Mouse (Mus musculus): Measurements from ENCODE around the gene Gm38431. TPM values are rescaled to one million over a fixed set of nuclear protein-coding genes. Genes with fewer than 3 reads are reported as not detected.

Gm38431 gene
- polyA plus RNA-seq, 1 experiment from 2014 or later: 2.0 TPM

- Histone ChIP-seq H3K4me2 (replicated peaks; ENCODE audit: low read depth, low read length) (no peak overlapping the region), H3K36me3 (ENCODE audit: control insufficient read depth, insufficient read depth, low read length) (no peaks in the 10 kb centered on the region), H3K4me3 (ENCODE audit: low read depth, low read length) (no peak overlapping the region), H3K27me3 (ENCODE audit: control insufficient read depth, insufficient read depth, low read length) (peaks cover 22% of the 10 kb centered on the region), H3K27ac (ENCODE audit: low read depth, low read length) (no peak overlapping the region), H3K4me1 (replicated peaks; ENCODE audit: control insufficient read depth, insufficient read depth, low read length) (peaks cover 2% of the 10 kb centered on the region; the same call in 1 of the 2 replicates), H3K9me3 (ENCODE audit: control insufficient read depth, low read length) (no peaks in the 10 kb centered on the region), H3K9ac (ENCODE audit: low read depth, low read length) (no peak overlapping the region)
- ATAC-seq (ENCODE audit: low FRiP score) (no peak), DNase-seq (ENCODE audit: low spot score) (no peak)
- 72% methylated on average over 19 of the region's 19 CpGs for WGBS
Observed at GRCm38 (mm10) chr9:21025258-21025810, 66.5 kb downstream of the Gm38431 start.

DNA sequence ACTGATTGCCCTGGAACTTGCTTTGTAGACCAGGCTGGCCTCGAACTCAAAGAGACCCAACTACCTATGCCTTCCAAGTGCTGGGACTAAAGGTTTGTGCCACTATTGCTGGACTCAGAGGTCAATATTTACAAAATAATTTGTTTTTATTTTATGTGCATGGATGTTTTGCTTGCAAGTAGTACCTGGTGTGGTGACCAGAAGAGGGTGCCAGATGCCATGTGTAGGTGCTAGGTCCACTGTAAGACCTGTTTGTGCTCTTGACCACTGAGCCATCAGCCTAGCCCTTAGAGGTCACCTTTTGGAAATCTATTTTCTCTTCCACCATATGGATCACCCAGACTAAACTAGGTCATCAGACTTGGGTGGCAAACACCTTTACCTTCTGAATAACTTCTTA is 69.1 kb downstream of the Gm38431 start:
- DNase-seq (ENCODE audit: low spot score): no peak
- Histone ChIP-seq H3K4me1 (replicated peaks; ENCODE audit: control insufficient read depth, insufficient read depth, low read length) (no peaks in the 10 kb centered on the region), H3K9ac (ENCODE audit: low read depth, low read length) (no peak overlapping the region)

GRCm38 (mm10) chr9:21022288-21022687 is 69.5 kb downstream of the Gm38431 start:
- Histone ChIP-seq H3K4me1 (replicated peaks; ENCODE audit: control insufficient read depth, insufficient read depth, low read length) (no peaks in the 10 kb centered on the region), H3K4me2 (replicated peaks; ENCODE audit: low read depth, low read length) (no peak overlapping the region), H3K9me3 (ENCODE audit: control insufficient read depth, low read length) (no peaks in the 10 kb centered on the region), H3K9ac (ENCODE audit: low read depth, low read length) (no peak overlapping the region), H3K27ac (ENCODE audit: low read depth, low read length) (no peak overlapping the region), H3K4me3 (ENCODE audit: low read depth, low read length) (no peak overlapping the region), H3K36me3 (ENCODE audit: control insufficient read depth, insufficient read depth, low read length) (no peaks in the 10 kb centered on the region), H3K27me3 (ENCODE audit: control insufficient read depth, insufficient read depth, low read length) (peaks cover 9% of the 10 kb centered on the region)
- 68% methylated on average over 6 of the region's 6 CpGs for WGBS
- ATAC-seq (ENCODE audit: low FRiP score) (no peak), DNase-seq (ENCODE audit: low spot score) (no peak)

More for the DNA sequence above, 69.1 kb downstream of the Gm38431 start:
- Histone ChIP-seq H3K4me3 (ENCODE audit: low read depth, low read length) (no peak overlapping the region), H3K9me3 (ENCODE audit: control insufficient read depth, low read length) (no peaks in the 10 kb centered on the region), H3K27ac (ENCODE audit: low read depth, low read length) (no peak overlapping the region), H3K27me3 (ENCODE audit: control insufficient read depth, insufficient read depth, low read length) (peaks cover 5% of the 10 kb centered on the region), H3K36me3 (ENCODE audit: control insufficient read depth, insufficient read depth, low read length) (no peaks in the 10 kb centered on the region), H3K4me2 (replicated peaks; ENCODE audit: low read depth, low read length) (no peak overlapping the region)
- ATAC-seq (ENCODE audit: low FRiP score): no peak
- WGBS: 88% methylated on average over 1 of the region's 1 CpGs

DNA sequence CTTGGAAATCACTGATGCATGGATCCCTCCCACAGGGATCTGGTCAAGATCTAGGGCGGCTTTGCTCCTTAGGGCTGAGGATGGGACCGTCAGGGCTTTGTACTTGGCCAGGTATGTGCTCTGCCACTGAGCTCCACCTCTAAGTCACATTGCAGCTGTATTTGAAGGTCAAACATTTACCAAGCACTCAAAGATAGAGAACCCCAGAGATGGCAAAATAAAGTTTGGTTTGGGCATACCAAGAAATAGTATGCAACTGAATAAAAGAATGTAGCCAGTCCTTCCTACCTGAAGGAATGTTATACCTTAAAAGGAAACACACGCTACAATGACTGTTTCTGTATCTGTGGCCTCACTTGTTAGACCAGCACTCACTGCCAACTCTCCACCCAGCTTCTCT is 70.4 kb downstream of the Gm38431 start:
- WGBS: 76% methylated on average over 3 of the region's 3 CpGs

GRCm38 (mm10) chr9:21018600-21018999 is 73.2 kb downstream of the Gm38431 start:
- H3K4me1 ChIP-seq (replicated peaks; ENCODE audit: control insufficient read depth, insufficient read depth, low read length): no peaks in the 10 kb centered on the region
- no peak overlapping the region for H3K27ac ChIP-seq (ENCODE audit: low read depth, low read length)
- no peak overlapping the region for H3K4me2 ChIP-seq (replicated peaks; ENCODE audit: low read depth, low read length)
- whole genome bisulfite sequencing: 64% methylated on average over 2 of the region's 2 CpGs
- no peak for DNase-seq (ENCODE audit: low spot score)
- no peak for ATAC-seq (ENCODE audit: low FRiP score)
- H3K36me3 ChIP-seq (ENCODE audit: control insufficient read depth, insufficient read depth, low read length): no peaks in the 10 kb centered on the region
- peaks cover 36% of the 10 kb centered on the region for H3K27me3 ChIP-seq (ENCODE audit: control insufficient read depth, insufficient read depth, low read length)
- no peak overlapping the region for H3K9ac ChIP-seq (ENCODE audit: low read depth, low read length)
- no peaks in the 10 kb centered on the region for H3K9me3 ChIP-seq (ENCODE audit: control insufficient read depth, low read length)
- no peak overlapping the region for H3K4me3 ChIP-seq (ENCODE audit: low read depth, low read length)

More for the DNA sequence above, 70.4 kb downstream of the Gm38431 start:
- no peak overlapping the region for H3K27ac ChIP-seq (ENCODE audit: low read depth, low read length)
- no peaks in the 10 kb centered on the region for H3K4me1 ChIP-seq (replicated peaks; ENCODE audit: control insufficient read depth, insufficient read depth, low read length)
- peaks cover 15% of the 10 kb centered on the region for H3K27me3 ChIP-seq (ENCODE audit: control insufficient read depth, insufficient read depth, low read length)
- ATAC-seq (ENCODE audit: low FRiP score): no peak
- H3K4me3 ChIP-seq (ENCODE audit: low read depth, low read length): no peak overlapping the region
- no peak overlapping the region for H3K9ac ChIP-seq (ENCODE audit: low read depth, low read length)
- no peak overlapping the region for H3K4me2 ChIP-seq (replicated peaks; ENCODE audit: low read depth, low read length)
- no peaks in the 10 kb centered on the region for H3K36me3 ChIP-seq (ENCODE audit: control insufficient read depth, insufficient read depth, low read length)
- DNase-seq (ENCODE audit: low spot score): no peak
- H3K9me3 ChIP-seq (ENCODE audit: control insufficient read depth, low read length): no peaks in the 10 kb centered on the region

MicroRNA genes within 50 kb of the gene (microRNA counts, 519-probe panel; counts per million panel counts)
- microRNA mmu-miR-1900: not detected

Other genes starting within 250 kb of the Gm38431 start
- 0.59 and 0.97 TPM in 2 replicates for gene A230050P20Rik, start 223.4 kb downstream of the Gm38431 start, polyA plus RNA-seq (2014; fragmentation: Nextera tagmentation; extraction: Ambion mirVana)
- gene Angptl6, start 212.3 kb downstream of the Gm38431 start, polyA plus RNA-seq (2014; fragmentation: Nextera tagmentation; extraction: Ambion mirVana): 4.3 and 4.9 TPM in 2 replicates
- gene Ppan, start 203.8 kb downstream of the Gm38431 start, polyA plus RNA-seq (2014; fragmentation: Nextera tagmentation; extraction: Ambion mirVana): 55.9 and 57.8 TPM in 2 replicates
- gene Eif3g, start 193.4 kb downstream of the Gm38431 start, polyA plus RNA-seq (2014; fragmentation: Nextera tagmentation; extraction: Ambion mirVana): 342 and 364 TPM in 2 replicates
- gene Dnmt1, start 132.1 kb downstream of the Gm38431 start, polyA plus RNA-seq (2014; fragmentation: Nextera tagmentation; extraction: Ambion mirVana): 65.6 and 82.9 TPM in 2 replicates
- gene S1pr2, start 115.2 kb downstream of the Gm38431 start, polyA plus RNA-seq (2014; fragmentation: Nextera tagmentation; extraction: Ambion mirVana): 23.4 TPM in 2 replicates
- 120 and 132 TPM in 2 replicates for gene Mrpl4, start 89.3 kb downstream of the Gm38431 start, polyA plus RNA-seq (2014; fragmentation: Nextera tagmentation; extraction: Ambion mirVana)
- gene Icam1, start 76.0 kb downstream of the Gm38431 start, polyA plus RNA-seq (2014; fragmentation: Nextera tagmentation; extraction: Ambion mirVana): 4.3 and 4.5 TPM in 2 replicates
- 5.4 and 5.7 TPM in 2 replicates for gene Icam4, start 62.6 kb downstream of the Gm38431 start, polyA plus RNA-seq (2014; fragmentation: Nextera tagmentation; extraction: Ambion mirVana)
- gene Icam5, start 59.9 kb downstream of the Gm38431 start, polyA plus RNA-seq (2014; fragmentation: Nextera tagmentation; extraction: Ambion mirVana): 0.24 TPM in 1 of 2 replicates, not detected in the other
- 0.45 and 2.7 TPM in 2 replicates for gene Zglp1, start 24.9 kb downstream of the Gm38431 start, polyA plus RNA-seq (2014; fragmentation: Nextera tagmentation; extraction: Ambion mirVana)
- gene Gm49373, start 18.9 kb downstream of the Gm38431 start, polyA plus RNA-seq (2014; fragmentation: Nextera tagmentation; extraction: Ambion mirVana): 0.40 and 1.0 TPM in 2 replicates
- 46.1 and 53.2 TPM in 2 replicates for gene Fdx1l, start 18.4 kb downstream of the Gm38431 start, polyA plus RNA-seq (2014; fragmentation: Nextera tagmentation; extraction: Ambion mirVana)
- gene Raver1, start within 50 bp of the Gm38431 start, polyA plus RNA-seq (2014; fragmentation: Nextera tagmentation; extraction: Ambion mirVana): 60.2 and 60.7 TPM in 2 replicates
- gene Tyk2, start 39.2 kb upstream of the Gm38431 start, polyA plus RNA-seq (2014; fragmentation: Nextera tagmentation; extraction: Ambion mirVana): 6.9 and 8.0 TPM in 2 replicates
- 306 and 307 TPM in 2 replicates for gene Cdc37, start 58.0 kb upstream of the Gm38431 start, polyA plus RNA-seq (2014; fragmentation: Nextera tagmentation; extraction: Ambion mirVana)
- gene Pde4a, start 73.7 kb upstream of the Gm38431 start, polyA plus RNA-seq (2014; fragmentation: Nextera tagmentation; extraction: Ambion mirVana): 5.2 and 5.7 TPM in 2 replicates
- 23.6 and 23.7 TPM in 2 replicates for gene Keap1, start 147.4 kb upstream of the Gm38431 start, polyA plus RNA-seq (2014; fragmentation: Nextera tagmentation; extraction: Ambion mirVana)
- 0.59 and 0.73 TPM in 2 replicates for gene S1pr5, start 156.4 kb upstream of the Gm38431 start, polyA plus RNA-seq (2014; fragmentation: Nextera tagmentation; extraction: Ambion mirVana)
- gene Atg4d, start 173.3 kb upstream of the Gm38431 start, polyA plus RNA-seq (2014; fragmentation: Nextera tagmentation; extraction: Ambion mirVana): 45.3 and 50.6 TPM in 2 replicates
- gene Kri1, start 196.0 kb upstream of the Gm38431 start, polyA plus RNA-seq (2014; fragmentation: Nextera tagmentation; extraction: Ambion mirVana): 13.5 and 15.9 TPM in 2 replicates
- 80.3 and 83.2 TPM in 2 replicates for gene Cdkn2d, start 199.4 kb upstream of the Gm38431 start, polyA plus RNA-seq (2014; fragmentation: Nextera tagmentation; extraction: Ambion mirVana)
- 3.4 and 5.0 TPM in 2 replicates for gene Ap1m2, start 220.3 kb upstream of the Gm38431 start, polyA plus RNA-seq (2014; fragmentation: Nextera tagmentation; extraction: Ambion mirVana)
- 60.4 and 66.4 TPM in 2 replicates for gene Slc44a2, start 228.7 kb upstream of the Gm38431 start, polyA plus RNA-seq (2014; fragmentation: Nextera tagmentation; extraction: Ambion mirVana)